Mouse (Mus musculus) left cerebral cortex, adult 8-10 months (tissue): ENCODE data around the gene Gas2. TPM values are rescaled to one million over a fixed set of nuclear protein-coding genes. Genes with fewer than 3 reads are reported as not detected.

Experiments used
- DNase-seq, 2 experiments: peaks; one replicate each; pipeline ENCODE4 v3.0.0; 2022; ENCODE audit warnings: low spot score in 2 of 2
- total RNA-seq, 4 experiments: library from RNA; stranded (reverse); gene quantifications; 2 replicates each; pipeline ENCODE4 v1.2.4; 2022

Gas2 gene
- total RNA-seq, 4 experiments from 2014 or later = 36.0 to 48.6 (median 39.0) TPM

DNA sequence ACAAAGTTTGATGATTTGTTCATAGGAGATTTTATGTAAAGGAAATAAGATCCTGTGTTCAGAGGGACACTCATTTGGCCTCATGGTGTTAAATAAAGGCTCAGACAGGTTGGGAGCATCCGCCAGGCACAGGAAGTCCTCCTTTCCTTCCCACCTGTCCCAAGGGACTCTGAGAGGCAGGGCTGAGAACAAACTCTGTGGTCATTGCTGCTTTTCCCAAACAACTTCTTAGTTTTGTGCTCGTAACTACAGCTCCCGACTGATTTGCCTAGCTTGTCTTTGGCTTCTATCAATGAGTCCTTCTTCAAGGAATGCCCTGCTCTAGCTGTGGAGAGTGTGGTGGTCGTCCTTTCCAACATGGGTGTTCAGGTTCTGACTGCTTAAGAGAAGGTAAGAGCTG, 18.3 kb downstream of the Gas2 start:
- no peak for DNase-seq

DNA sequence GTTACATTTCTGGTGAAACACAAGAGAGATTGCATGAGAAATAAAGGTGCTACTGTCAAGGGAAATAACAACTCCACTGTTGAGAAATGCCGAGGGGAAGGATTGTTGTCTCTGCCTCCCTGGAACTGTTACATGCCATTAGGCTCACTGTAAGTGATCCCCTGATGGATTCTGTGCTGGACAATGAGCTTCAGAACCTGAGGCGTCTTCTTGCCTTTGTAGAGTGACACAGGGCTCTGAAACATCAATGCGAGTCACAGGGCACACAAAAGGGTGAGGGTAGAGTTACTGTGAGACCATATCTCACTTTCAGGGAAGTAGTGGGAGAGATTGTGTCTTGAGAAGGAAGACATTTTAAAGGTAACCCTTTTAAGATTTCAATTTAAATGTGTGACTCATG, 23.5 kb downstream of the Gas2 start:
- no peak for DNase-seq

DNA sequence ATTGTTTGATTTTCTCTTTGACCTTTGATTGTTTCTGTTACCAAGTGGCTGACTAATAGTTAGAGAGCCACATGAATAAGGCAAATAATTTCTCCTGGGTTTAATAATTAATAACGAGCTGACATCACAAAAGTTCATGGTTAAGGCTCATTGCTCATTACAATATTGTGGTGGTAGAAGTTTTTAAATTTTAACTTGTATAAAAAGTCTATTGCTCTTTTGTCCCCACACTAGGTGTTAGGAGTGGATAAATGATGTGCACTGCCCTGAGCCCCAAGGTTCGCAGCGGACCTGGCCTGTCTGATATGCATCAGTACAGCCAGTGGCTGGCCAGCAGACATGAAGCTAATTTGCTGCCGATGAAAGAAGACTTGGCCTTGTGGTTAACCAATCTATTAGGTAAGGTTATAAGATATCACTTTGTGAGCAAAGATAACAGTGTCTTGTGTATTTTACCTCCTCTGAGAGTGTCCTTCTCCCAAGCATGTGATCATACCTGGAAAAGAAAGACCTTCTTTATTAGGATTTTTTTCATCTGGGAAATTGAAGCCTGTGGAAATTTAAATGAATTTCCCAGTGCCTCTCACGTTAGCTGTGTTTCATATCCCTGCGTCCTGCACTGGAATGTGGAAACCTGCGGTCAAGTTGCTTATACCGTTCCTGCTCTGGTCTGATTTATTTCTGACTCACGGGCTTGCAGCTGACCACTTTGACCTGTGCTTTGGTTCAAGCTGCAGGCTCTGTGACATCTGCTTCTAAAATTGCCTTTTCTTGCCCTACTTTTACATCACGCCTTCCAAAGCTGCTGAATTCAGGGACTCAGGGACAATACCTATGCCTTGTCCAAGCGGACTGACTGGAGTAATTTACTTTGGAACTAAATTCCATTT, 26.1 kb downstream of the Gas2 start:
- DNase-seq = no peak

DNA sequence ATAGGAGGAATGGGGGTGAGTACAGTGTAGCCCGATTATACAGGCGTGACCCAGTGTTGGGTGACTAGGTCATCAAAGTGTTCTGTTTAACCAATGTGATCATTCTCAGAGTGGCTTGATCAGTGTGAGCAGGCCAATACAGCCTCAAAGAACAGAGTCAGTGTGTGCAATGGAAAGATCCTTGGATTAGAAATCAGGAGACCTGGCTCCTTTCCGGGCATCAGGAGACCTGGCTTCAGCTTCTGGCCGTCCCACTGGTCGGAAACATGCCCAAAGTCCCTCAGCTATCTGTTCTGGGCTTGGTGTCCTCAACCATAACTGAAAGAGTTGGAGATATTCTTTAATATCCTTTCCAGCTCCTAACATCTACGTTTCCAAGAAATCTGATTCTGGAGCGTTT, 27.8 kb downstream of the Gas2 start:
- no peak for DNase-seq

DNA sequence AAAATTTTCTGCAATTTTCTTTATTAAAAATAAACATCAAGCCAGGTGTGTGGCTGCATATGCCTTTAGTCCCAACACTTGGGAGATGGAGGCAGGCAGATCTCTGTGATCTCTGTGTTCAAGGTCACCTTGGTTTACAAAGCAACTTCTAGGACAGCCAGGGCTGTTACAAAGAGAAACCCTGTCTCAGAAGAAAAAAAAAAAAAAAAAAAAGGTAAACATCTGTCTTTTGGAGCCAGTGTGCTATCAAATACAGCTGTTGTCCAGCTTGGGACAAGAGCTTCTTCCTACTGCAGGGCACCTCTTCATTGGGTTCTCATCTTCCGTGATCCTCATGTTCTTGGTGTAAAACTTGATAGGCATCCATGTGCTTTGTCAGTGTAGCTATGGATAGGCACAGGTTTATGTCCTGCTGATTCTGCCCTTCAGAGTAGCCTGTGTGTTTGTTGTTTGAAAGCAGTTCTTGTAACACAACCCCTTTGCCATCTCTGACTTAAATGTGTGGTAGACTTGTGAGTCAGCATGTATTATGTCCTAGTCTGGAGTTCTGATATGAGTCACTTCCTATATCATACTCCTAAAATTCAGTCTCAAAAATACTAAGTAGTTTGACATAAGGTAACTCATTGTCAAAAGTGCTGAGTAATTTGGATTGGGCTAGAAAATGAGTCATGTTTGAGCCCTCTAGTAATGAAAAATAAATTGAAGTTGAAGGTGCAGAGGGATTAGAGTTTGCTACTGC, 30.6 kb downstream of the Gas2 start:
- DNase-seq = no peak

DNA sequence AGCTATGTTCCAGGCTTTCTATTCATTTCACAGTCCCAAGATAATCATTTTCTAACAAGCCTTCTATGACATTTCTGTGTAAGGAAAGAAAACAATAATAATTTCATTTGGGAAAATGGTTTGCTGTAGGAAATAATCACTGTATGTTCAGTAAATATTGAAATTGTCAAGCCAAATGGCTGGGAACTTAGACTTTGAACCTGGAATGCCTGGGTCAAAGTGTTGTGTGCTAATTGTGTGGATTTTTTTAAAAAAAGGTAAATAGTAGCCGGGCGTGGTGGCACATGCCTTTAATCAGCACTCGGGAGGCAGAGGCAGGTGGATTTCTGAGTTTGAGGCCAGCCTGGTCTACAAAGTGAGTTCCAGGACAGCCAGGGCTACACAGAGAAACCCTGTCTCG, 31.2 kb downstream of the Gas2 start:
- DNase-seq = no peak

DNA sequence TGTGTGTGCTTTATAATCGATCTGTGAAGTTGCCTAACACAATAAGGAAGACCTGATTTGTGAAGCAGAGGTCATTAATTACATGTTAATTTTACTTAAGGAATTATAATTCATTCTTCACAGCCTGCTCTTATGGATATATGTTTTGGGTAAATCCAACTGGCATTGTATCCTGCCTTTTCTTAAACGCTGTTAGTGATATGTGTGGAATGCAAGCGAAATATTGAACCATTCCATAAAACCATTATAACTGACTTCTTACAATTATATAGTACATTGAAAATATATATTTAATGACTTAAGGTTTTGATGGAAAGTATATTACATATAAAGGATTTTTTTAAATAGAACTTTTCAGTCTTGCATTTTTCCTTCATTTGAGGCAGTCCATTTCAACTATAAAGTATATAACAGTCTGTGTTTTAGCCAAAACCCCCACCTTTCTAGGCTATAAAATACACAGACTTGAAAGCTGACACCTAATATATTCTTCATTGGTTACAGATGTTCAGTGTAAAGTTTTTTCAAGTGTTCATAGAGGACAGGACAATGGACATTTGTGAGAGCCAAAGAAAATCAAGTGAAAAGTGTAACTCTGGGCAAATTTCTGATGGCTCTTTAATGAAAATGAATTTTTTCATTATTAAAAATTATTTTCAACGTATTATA, 32.5 kb downstream of the Gas2 start:
- no peak for DNase-seq

DNA sequence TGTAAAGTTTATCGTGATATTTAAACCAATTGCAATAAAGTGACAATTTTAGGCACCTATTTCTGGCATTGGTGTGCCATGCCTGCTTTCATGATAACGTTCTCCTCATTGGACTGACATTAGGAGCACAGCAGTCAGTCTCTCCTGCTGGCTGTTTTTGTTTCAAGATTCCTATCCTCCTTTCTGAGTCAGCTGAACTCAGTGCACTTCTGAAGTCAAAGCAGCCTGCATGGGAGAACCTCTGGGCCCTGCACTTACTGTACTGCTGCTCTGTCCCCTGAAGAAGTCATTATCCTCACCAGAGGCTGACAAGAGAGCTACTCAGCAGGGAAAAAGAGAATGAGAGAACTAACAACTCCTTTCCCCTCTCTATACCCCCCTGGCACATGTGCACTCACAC, 33.1 kb downstream of the Gas2 start:
- no peak for DNase-seq

DNA sequence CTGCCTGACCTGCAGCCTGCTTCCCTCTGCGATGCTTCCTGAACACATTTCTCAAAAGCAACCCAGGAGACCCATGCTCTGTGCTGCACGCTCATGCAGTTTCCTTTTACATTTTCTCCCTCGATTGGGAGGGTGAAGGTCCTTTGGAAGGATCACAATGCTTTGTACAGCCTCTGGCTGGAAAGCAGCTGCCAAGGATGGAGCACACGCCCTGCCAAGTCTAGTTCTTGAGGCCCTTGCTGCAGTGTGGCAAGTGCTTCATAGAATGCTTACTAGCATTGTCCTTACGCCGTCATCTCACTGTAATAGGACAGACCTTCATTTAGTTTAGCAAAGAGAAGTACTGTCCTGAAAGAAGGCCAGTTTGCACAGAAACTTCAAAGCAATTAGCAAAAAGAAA, 37.3 kb downstream of the Gas2 start:
- DNase-seq = no peak

DNA sequence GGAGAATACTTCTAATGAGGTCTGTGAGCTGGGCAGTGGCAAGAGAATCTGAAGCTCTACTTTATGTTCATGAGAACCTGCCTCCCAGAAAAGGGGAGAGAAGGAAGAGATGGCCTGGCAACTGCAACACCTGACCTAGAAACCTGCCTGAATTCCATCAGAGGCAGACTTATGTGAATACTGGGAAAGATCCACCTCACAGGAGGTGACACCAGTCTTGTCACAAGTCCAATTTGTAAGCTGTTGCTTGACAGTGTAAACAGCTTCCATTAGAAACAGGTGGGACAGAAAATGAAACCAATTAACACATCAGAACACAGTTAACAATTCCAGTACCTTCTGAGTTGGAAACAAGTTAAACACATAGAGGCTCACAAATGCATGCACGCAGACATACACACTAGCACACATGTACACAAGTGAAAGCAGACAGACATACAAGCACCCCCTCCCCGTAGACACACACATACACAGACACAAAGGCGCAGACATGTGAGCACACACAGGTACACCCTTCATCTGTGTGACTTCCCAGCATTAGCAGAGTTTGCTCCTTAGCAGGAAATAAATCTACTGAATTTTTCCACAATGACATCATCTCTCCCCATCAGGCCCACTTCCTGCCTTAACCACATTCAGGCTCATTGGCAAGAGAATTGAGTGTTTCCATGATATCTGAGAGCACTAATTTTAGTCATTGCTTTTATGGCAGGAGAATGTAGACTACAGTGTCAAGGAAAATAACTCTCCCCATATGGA, 51.7 kb downstream of the Gas2 start:
- no peak for DNase-seq

DNA sequence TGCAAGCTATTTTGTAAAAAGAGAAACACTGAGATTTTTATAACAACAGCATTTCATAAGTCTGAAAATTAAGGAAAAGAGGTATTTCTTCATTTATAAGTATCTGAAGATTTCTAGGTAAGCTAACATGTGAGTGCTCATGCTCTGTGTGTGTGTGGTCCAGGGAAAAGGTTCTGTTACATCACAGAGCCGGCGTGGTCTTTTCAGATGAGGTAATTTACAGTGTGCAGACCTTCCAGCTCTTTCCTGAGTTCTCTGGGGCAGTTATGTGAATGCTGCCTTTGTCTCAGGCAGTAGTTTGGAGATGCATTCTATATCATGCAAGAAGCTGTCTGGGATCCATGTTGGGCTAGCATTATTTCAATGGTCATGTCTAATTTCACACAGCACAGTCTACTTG, 52.3 kb downstream of the Gas2 start:
- DNase-seq = no peak

DNA sequence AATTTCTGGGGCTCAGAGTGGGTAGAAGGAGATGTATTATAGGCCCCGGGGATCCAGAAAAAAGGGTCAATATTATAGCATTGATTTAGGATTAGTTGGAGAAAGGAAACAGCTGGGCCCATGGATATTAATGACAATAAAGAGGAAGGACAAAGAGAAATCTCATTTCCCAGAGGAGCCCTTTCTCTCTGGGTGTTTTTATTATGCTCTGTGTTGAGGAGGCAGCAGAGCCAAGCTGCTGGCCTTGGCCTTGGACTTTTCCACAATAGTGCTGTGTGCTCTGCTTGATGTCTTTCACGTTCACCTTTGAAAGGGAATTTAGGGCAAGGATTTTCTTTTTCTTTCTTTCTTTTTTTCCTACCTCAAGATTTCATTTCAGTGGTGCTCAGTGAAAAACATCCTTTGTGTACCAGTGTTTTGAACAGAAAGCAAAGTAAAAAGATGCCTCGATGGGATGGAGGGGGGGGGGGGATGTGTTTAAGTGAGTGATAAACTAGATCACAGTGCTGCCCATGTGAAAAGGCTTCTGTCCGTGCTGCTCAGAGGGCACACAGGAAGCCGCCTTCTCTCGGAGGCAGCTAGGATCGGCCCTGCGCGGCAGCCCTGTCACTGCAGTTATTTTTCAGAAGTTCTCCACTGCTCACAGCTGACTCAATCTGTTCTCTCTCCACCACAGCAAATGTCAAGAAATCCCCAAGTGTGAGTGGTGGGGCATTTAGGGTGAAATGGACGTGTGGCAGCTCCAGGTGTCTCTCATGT, 67.1 kb downstream of the Gas2 start:
- no peak for DNase-seq

DNA sequence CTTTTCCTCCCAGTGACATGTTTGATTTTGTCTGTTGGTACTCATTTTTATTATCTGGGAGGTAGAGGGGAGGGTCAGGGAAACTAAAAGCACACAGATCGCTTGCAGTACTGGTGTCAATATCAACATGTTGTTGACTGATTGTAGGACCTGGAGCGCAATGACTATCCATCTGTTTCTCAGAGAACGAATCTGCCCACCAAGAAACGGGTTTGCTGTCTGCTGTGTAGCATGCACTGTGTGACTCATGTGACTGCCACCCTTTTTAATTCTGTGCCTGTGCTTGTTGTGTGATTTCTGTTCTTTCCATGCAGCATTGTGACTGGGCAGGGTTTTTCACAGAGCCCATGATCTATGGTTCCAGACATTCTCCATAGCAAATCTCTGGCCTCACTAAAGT, 69.4 kb downstream of the Gas2 start:
- no peak for DNase-seq

DNA sequence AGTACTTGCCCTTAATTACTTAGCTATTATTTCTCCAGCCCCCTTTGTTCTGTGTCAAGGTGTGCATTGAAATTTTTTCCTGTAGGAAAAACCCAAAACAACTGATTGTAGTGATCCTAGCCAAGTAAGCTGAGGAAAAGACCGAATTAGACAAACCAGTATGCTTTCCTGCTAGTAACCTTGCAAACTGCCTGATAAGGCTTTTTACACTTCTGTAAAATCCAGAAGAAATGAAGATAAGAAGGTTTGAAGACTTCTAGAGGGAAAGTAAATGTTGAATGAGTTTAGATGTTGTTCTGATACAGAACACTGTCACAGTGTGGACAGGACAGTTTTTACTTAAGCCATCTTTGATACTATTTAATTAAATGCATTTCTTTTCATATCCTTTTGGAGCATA, 75.5 kb downstream of the Gas2 start:
- DNase-seq = no peak

DNA sequence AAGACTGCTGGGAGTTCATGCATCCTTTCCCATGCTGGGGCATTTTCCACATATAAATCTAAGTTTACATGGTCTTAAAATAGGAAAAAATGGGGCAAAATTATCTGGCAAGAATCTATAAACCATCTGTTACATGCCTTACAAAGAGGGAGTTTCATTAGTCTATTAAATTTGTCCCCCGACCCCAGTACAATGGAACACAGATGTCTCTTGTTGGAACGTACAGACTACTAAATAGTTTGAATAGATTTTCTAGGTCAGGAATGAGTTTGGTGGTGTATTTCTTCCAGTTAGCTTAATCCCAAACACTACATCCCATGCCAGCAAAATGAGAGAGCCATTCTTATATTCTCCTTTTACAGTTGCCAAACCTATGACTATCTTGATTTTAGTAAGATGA, 78.6 kb downstream of the Gas2 start:
- DNase-seq = no peak

DNA sequence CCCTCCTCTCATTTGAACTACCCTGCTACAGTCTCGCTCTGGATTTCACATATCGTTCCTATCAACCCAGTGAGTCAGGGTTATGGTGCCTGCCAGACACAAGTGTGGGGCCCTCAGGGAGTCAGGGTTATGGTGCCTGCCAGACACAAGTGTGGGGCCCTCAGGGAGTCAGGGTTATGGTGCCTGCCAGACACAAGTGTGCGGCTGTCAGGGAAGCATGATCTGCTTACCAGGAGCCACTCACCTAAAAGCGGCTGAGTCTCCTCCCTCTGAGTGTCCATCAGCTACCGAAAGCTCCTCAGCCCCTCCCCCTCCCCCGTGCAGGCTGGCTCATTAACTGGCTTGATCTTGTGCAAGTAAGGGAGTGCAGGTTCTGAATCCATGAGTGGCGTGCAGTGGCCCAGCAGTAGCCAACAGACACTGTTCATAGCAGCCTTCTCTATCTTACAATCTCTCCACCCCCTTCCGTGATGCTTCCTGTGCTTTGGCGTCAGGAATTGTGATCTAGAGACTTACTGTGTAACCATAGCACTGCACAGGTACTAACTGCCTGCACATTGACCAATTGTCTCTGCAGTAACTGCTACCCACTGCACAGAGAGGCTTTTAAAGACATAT, 93.7 kb downstream of the Gas2 start:
- no peak for DNase-seq

DNA sequence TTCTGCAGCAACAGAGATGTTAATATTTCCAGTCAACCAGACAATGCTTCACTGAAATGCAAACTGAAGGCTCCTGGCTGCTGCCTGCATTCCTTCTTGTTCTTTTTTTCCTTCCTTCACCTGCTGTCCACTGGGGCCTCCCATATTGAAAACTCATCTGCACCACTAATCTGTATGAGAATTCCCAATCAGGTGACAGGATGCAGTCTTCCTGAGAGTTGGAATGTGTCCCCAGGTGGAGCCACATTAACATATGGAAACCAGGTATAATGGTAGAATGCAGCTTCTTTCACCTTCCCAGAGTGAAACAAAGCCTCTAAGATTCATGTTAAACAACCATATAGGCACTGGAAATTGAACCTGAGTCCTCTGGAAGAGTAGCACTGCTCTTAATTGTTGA, 96.0 kb downstream of the Gas2 start:
- no peak for DNase-seq

DNA sequence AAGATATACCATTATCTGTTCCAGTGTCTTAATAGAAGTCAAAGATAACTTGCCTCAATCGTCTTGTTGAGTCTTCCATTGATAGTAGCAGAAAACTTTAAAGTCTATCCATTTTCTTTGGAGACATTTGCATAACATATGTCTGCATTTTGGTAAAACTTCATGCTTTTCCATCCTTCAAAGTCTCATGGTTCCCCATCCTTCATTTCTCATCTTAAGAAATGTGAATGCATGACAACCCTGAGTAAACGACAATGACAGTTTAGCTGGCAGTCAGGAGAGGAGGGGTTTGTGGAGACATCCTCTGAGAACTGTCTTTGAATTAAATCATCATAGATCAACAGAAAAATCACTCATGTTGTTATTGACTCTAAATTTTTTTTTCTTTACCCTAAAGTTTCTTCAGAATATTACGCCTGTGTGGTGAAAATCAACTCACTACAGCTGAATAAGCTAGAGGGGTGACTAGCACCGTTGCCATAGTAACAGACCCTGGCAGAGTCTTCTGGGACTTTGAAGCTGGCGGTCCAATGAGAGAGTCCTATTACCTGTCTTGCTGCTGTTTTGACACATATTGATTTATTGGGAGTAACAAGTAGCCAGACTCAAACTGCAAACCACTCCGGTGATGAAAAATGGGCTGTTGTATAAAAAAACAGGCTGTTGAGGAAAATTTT, 99.0 kb downstream of the Gas2 start:
- no peak for DNase-seq

DNA sequence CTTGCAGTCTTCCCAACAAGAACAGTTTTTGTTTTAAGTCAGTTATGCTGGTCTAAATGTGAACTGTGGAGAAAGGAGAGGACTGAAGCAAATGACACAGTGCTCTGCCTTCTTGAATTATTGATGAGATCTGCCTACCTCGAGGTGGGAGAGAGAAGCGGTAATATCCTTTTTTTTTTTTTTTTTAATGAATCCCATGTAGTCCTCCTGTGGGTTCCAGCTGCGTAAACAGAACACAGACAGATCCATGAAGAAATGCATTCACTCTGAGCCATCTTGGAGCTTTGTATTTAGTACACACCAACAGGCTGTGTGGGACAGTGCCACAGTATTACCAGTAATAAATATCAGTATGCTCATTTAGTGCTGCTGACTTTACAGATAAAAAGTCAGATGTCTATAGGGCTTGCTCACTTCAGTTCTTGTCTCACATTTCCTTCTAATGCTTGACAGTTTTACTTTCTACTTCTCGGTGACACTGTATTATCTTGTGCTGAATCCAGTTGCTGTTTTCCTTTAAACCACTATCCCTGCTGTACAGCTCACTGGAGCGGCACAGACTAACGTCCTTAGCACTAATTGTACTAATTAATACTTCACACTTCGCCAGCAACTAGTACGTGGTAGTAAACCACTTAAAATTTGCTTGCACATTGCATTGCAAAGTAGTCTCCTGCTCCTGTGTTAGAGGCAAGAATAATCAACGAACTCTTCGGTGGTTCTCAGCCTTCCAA, 100.6 kb downstream of the Gas2 start:
- DNase-seq = no peak
